Mouse (Mus musculus) heart, embryonic 15.5 days (tissue): Measurements from ENCODE around the gene Serpind1. TPM values are rescaled to one million over a fixed set of nuclear protein-coding genes. Genes with fewer than 3 reads are reported as not detected.

ENCODE experiments used
- ATAC-seq: fragments of 200-750 bp; cut with Nextera tagmentation; replicated peaks from 2 replicates; pipeline ENCODE4 v1.8.0; 2017; ENCODE audit warnings: low read depth, moderate TSS enrichment; ENCODE audit not compliant: insufficient number of reproducible peaks, insufficient read depth, low FRiP score
- H3K27ac ChIP-seq: fragments of 300-500 bp; sonication (generic); 2 replicates; pipeline ENCODE4 v1.5.1; 2015; ENCODE audit warnings: mild to moderate bottlenecking, inconsistent platforms
- H3K27me3 ChIP-seq: fragments of 300-500 bp; sonication (generic); 2 replicates; pipeline ENCODE4 v1.6.1; 2015; ENCODE audit warnings: inconsistent platforms
- H3K36me3 ChIP-seq: fragments of 300-500 bp; sonication (generic); 2 replicates; pipeline ENCODE4 v1.6.1; 2015; ENCODE audit warnings: mild to moderate bottlenecking, inconsistent platforms
- H3K4me1 ChIP-seq: fragments of 300-500 bp; sonication (generic); replicated peaks from 2 replicates; pipeline ENCODE4 v1.6.1; 2015; ENCODE audit warnings: inconsistent platforms
- H3K4me2 ChIP-seq: fragments of 300-500 bp; sonication (generic); 2 replicates; pipeline ENCODE4 v1.6.1; 2015; ENCODE audit warnings: inconsistent platforms, mild to moderate bottlenecking, moderate library complexity
- H3K4me3 ChIP-seq: fragments of 300-500 bp; sonication (generic); 2 replicates; pipeline ENCODE4 v1.5.1; 2015; ENCODE audit warnings: mild to moderate bottlenecking, inconsistent platforms
- H3K9ac ChIP-seq: fragments of 300-500 bp; sonication (generic); 2 replicates; pipeline ENCODE4 v1.6.1; 2015; ENCODE audit warnings: mild to moderate bottlenecking, inconsistent platforms
- H3K9me3 ChIP-seq: fragments of 300-500 bp; sonication (generic); replicated peaks from 2 replicates; pipeline ENCODE4 v1.6.1; 2016; ENCODE audit warnings: inconsistent platforms
- WGBS: fragments of 180-500 bp; shearing (Covaris S2); methylation state at CpG from one replicate; pipeline ENCODE4 v1.1.7; 2015; ENCODE audit warnings: mixed read lengths; 5-methylcytosine and 5-hydroxymethylcytosine counted together
- polyA plus RNA-seq: library from polyadenylated mRNA; unstranded; fragments of >200 nt; fragmentation: Nextera tagmentation; extraction: Ambion mirVana; gene quantifications from 2 replicates; pipeline ENCODE4 v1.2.1, GENCODE M21; 2015

Gene Serpind1
- 0.35 and 1.9 TPM in 2 replicates for polyA plus RNA-seq

DNA sequence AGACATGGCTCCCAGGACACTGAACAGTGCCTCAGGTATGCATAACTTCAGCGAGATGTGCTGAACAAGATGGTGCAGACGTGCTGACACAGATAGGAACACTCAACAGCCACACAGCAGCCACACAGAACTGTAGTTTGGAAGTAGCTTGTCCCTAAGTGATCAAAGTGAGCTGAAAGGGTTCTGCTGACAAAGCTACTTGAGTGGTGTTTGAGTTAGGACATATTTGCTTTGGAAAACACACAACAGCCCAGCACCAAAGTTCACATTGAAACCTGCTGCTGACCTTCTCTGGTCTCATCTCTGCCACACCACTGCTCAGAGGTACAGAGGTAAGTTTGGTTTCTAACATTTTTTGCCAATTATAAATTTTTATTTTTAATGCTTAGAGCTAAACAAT, at the start of gene Serpind1:
Serpind1 (plus strand) TSS at position 256 of the 400 bp plus-strand sequence.
- 55% methylated on average over 2 of the region's 2 CpGs for WGBS
- H3K4me1 ChIP-seq, result no peaks in the 10 kb centered on the region
- ATAC-seq, result no peak

DNA sequence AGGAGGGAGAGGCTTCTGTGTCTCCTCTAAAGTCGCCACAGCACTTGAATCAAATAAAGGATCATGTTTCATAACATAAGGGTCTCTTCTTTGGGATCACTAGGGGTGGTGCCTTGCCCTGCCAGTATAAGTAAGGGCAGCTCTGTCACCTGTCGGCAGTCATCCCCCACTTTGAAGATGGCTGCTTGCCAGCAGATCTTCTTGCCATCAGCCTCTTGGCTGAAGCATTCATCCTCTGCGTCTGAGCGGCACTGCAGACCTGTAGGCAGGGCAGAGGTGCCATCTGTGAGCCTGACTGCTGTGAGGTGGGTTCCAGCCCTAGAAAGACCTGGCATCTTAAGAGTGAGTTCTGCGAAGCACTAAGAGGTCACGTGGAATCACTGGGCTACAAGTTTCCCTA, 48.0 kb upstream of the Serpind1 start:
- H3K36me3 ChIP-seq, result peaks cover 59% of the 10 kb centered on the region
- 54% methylated on average over 6 of the region's 6 CpGs for WGBS
- H3K27me3 ChIP-seq, result peaks cover 14% of the 10 kb centered on the region
- no peak overlapping the region for H3K4me2 ChIP-seq
- no peak overlapping the region for H3K27ac ChIP-seq
- no peak overlapping the region for H3K4me3 ChIP-seq
- no peak; the same call in 1 of the 2 replicates for ATAC-seq
- peaks cover 5% of the 10 kb centered on the region for H3K4me1 ChIP-seq
- no peak overlapping the region for H3K9ac ChIP-seq
- H3K9me3 ChIP-seq, result no peaks in the 10 kb centered on the region

More for the DNA sequence above, at the start of gene Serpind1:
- Histone ChIP-seq H3K9me3 (no peaks in the 10 kb centered on the region), H3K4me2 (no peak within 1 kb of the TSS), H3K27me3 (no peaks in the 10 kb centered on the region), H3K36me3 (no peaks in the 10 kb centered on the region; the same call in 1 of the 2 replicates), H3K4me3 (no peak within 1 kb of the TSS), H3K9ac (no peak within 1 kb of the TSS), H3K27ac (no peak within 1 kb of the TSS)

DNA sequence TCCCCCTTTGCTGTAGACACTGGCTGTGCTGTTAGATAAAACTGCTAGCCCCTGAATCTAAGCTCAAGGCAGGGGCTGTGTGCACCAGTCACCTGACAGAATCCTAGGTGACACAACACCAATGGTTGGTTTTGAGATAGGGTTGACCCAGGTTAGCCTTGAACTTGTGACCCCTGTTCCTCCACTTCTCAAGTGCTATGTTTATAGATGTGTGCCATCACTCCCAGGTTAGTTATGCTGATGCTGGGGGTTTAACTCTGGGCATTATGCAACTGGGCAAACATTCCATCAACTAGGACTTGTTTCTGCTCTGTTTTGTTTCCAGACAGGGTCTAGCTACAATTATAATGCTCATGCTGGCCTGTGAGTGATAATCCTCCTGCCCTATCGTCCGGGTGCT, 44.1 kb upstream of the Serpind1 start:
- H3K4me2 ChIP-seq, result no peak overlapping the region
- H3K36me3 ChIP-seq, result peaks cover 44% of the 10 kb centered on the region
- no peak overlapping the region for H3K4me3 ChIP-seq

DNA sequence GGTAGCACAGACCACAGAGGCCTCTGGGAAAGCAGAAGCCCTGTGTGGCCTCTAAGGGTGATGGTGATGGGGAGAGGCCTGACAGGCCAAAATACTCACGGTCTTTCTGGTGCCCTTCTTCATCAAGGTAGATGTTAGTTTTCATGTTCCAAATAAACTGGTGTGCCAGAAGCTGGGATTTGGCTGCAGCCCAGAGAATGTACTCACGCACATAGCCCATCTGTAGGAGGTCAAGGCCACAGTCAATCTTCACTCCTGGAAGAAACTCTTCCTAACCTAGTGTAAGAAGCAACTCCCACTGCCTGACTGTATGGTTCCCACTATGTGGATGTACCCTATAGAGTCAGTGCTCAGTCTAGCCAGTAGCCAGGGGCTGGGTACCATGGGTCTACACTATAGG, 40.2 kb upstream of the Serpind1 start:
- WGBS, result 84% methylated on average over 2 of the region's 2 CpGs
- Histone ChIP-seq H3K9me3 (no peaks in the 10 kb centered on the region), H3K36me3 (peaks cover 42% of the 10 kb centered on the region), H3K4me2 (no peak overlapping the region), H3K27ac (no peak overlapping the region), H3K4me1 (no peaks in the 10 kb centered on the region), H3K4me3 (no peak overlapping the region), H3K27me3 (no peaks in the 10 kb centered on the region), H3K9ac (no peak overlapping the region)
- no peak for ATAC-seq

More for the DNA sequence above, 44.1 kb upstream of the Serpind1 start:
- Histone ChIP-seq H3K9me3 (no peaks in the 10 kb centered on the region), H3K4me1 (peaks cover 4% of the 10 kb centered on the region; the same call in 1 of the 2 replicates), H3K9ac (no peak overlapping the region), H3K27ac (no peak overlapping the region), H3K27me3 (no peaks in the 10 kb centered on the region)
- WGBS, result 89% methylated on average over 2 of the region's 2 CpGs
- ATAC-seq, result no peak

DNA sequence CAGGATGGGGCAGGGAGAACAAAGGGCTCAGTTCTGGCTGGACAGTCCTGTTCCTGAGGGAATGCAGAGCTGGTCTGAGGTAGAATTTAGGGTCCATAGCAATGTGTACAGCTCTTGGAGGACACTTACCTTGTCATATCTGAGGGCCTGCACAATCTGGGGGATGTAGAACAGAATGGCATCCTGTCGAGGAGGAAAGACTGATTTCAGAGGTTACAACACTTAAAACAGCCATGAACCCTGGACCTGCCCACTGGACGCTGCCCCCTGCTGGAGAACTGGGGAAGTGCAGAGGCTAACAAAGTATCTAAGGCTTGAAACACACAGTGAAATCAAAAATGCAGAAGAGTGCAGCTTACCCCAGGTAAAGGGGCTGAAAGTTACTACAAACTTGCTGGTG, 38.4 kb upstream of the Serpind1 start:
- no peak overlapping the region for H3K4me3 ChIP-seq
- peaks cover 50% of the 10 kb centered on the region for H3K36me3 ChIP-seq
- H3K9ac ChIP-seq, result no peak overlapping the region
- H3K27ac ChIP-seq, result no peak overlapping the region
- no peak for ATAC-seq
- H3K9me3 ChIP-seq, result no peaks in the 10 kb centered on the region
- no peak overlapping the region for H3K4me2 ChIP-seq
- no peaks in the 10 kb centered on the region for H3K4me1 ChIP-seq
- 2% methylated on average over 2 of the region's 2 CpGs for WGBS
- H3K27me3 ChIP-seq, result no peaks in the 10 kb centered on the region

DNA sequence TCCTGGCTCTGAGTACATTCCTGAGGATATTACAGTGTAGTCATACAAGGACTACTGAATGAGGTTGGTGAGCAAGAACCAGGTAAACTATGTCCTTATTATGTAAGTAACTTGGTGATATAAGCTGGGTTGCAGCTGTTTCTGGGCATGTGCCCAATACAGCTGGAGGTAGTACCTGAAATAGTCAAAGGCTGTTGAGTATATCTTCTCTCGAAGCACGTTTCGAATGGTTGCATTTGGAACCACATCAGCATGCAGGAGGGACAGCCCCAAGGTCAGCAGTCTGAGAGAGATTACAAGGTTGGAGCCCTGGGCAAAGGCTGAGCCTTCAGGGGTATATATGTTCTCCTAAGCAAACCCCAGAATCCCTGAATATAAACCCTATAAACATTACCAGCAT, 30.4 kb upstream of the Serpind1 start:
- H3K9me3 ChIP-seq, result no peaks in the 10 kb centered on the region
- WGBS, result 79% methylated on average over 3 of the region's 3 CpGs
- H3K36me3 ChIP-seq, result peaks cover 72% of the 10 kb centered on the region
- no peaks in the 10 kb centered on the region for H3K27me3 ChIP-seq
- no peak overlapping the region for H3K4me3 ChIP-seq
- no peak for ATAC-seq
- no peak overlapping the region for H3K4me2 ChIP-seq
- H3K9ac ChIP-seq, result no peak overlapping the region
- H3K4me1 ChIP-seq, result no peaks in the 10 kb centered on the region
- H3K27ac ChIP-seq, result no peak overlapping the region

DNA sequence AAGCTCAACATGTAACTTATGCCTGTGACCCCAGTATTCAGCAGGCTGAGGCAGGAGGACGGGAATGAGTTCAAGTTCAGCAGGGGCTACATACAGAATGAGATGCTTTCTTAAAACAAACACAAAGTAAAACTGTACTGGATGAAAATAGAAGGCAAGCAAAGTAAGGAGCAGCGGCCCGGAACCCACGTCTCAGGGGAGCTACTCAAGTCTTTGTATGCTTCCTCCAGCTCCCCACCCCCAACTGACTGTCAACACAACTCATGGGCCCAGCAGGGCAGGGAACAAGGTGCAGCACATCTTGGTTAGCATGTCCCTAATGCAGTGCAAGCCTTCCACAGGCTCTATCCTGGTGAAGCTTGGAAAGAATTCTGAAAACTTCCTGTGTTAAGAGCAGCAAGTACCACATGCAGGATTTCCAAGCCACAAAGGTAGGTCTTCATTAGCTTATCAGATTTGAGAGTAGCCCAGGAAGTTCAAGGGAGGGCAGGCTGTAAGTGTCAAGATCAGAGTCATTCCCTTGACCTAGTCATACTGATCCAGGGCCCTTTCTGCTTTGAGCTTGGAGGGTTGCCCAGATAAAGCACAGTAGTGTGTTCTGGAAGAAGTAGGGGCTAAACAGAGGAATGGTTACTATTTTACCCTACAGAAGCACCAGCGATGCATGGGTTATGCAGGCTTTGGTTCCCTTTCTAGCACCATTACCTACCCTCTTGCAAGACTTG, 27.5 kb upstream of the Serpind1 start:
- no peak overlapping the region for H3K9ac ChIP-seq
- H3K9me3 ChIP-seq, result no peaks in the 10 kb centered on the region
- H3K4me2 ChIP-seq, result no peak overlapping the region
- 86% methylated on average over 5 of the region's 5 CpGs for WGBS
- no peak overlapping the region for H3K4me3 ChIP-seq
- no peak for ATAC-seq
- no peaks in the 10 kb centered on the region for H3K27me3 ChIP-seq
- H3K4me1 ChIP-seq, result no peaks in the 10 kb centered on the region
- peaks cover 64% of the 10 kb centered on the region for H3K36me3 ChIP-seq
- H3K27ac ChIP-seq, result no peak overlapping the region

DNA sequence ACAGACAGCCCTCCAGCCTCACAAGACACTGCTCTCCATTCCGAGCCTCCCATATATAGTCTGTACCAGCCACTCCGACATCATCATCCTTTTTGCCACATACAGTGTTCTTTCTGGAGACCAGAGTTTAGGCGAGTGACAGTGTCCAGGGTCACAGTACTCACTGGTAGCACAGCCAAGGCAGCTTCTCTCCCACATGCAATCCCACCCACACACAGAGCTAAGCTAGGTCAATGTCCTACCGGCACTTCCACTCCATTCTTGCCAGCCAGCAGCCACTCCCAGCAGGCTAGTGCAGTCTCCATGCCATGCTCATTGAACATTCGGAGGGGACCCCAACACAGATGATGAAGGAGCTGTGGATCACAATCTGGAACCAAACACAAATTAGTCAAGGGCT, 23.7 kb upstream of the Serpind1 start:
- Histone ChIP-seq H3K36me3 (peaks cover 60% of the 10 kb centered on the region), H3K9me3 (no peaks in the 10 kb centered on the region), H3K27me3 (no peaks in the 10 kb centered on the region), H3K4me2 (no peak overlapping the region), H3K27ac (no peak overlapping the region), H3K9ac (no peak overlapping the region), H3K4me1 (no peaks in the 10 kb centered on the region), H3K4me3 (no peak overlapping the region)
- ATAC-seq, result no peak
- 89% methylated on average over 5 of the region's 5 CpGs for WGBS

DNA sequence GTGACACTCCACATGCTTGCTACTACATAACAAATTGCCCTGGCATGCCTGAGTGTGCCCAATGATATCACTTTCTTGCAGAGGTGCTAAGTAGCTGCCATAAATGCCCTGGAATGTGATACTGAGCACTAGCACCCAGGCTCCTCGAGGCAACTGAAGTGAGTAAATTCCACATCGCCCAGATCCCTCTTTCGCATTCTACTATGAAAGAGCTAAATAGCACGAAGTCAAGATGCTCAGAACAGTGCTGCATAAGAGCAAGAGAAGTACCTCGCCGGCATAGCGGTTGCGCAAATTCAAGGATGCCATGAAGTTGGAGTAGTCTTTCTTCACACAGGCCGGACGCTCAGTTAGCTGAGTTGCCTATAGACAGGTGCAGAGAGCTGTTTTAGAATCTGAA, 22.1 kb upstream of the Serpind1 start:
- Histone ChIP-seq H3K27ac (no peak overlapping the region), H3K9me3 (no peaks in the 10 kb centered on the region), H3K9ac (no peak overlapping the region), H3K27me3 (no peaks in the 10 kb centered on the region), H3K36me3 (peaks cover 65% of the 10 kb centered on the region), H3K4me3 (no peak overlapping the region), H3K4me2 (no peak overlapping the region), H3K4me1 (no peaks in the 10 kb centered on the region)
- no peak for ATAC-seq
- WGBS, result 90% methylated on average over 10 of the region's 10 CpGs

DNA sequence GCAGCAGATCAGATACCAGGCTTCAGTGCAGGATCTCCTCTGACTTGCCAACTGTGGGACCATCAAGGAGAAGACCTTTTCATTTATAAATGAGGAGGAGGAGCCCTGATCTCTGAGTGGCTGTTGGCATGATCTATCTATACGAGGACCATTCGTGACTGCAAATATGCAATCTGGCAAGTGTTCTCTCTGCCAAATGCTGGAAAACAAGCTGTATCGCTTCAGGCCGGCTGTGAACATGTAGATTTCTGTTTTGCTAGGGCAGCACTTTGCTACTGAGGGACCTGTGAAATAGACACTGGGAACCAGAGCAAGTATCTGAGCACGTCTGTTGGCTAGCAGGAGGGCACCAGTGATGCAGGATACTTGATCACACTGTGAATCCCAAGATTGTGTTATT, 18.6 kb upstream of the Serpind1 start:
- no peaks in the 10 kb centered on the region for H3K27me3 ChIP-seq
- no peak overlapping the region for H3K27ac ChIP-seq
- H3K4me3 ChIP-seq, result no peak overlapping the region
- no peaks in the 10 kb centered on the region for H3K9me3 ChIP-seq
- no peak overlapping the region for H3K4me2 ChIP-seq
- H3K4me1 ChIP-seq, result no peaks in the 10 kb centered on the region
- WGBS, result 91% methylated on average over 5 of the region's 5 CpGs
- no peak for ATAC-seq
- H3K9ac ChIP-seq, result no peak overlapping the region
- H3K36me3 ChIP-seq, result peaks cover 77% of the 10 kb centered on the region

DNA sequence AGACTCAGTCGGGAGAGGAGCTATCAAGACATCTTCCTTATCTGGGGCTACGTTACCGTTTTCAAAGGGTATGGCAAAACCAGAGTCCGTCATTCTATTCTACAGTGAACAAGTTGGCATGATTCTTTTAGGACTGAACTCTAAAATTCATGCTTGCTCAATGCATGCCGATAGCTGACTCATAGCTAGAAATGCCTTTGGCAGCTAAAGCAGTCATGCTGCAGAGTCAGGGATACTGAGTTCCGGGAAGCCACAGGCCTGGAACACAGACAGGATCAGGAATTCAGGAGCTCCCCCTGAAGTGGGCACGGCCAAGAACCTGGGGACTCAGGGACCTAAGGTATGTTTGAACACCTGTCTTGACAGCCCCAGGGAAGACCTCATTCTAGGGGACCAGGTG, 14.6 kb upstream of the Serpind1 start:
- H3K27ac ChIP-seq, result no peak overlapping the region
- H3K27me3 ChIP-seq, result no peaks in the 10 kb centered on the region
- H3K4me1 ChIP-seq, result no peaks in the 10 kb centered on the region
- H3K4me3 ChIP-seq, result no peak overlapping the region
- H3K9ac ChIP-seq, result no peak overlapping the region
- H3K36me3 ChIP-seq, result peaks cover 63% of the 10 kb centered on the region
- WGBS, result 89% methylated on average over 7 of the region's 7 CpGs
- no peak for ATAC-seq
- H3K4me2 ChIP-seq, result no peak overlapping the region
- H3K9me3 ChIP-seq, result no peaks in the 10 kb centered on the region

DNA sequence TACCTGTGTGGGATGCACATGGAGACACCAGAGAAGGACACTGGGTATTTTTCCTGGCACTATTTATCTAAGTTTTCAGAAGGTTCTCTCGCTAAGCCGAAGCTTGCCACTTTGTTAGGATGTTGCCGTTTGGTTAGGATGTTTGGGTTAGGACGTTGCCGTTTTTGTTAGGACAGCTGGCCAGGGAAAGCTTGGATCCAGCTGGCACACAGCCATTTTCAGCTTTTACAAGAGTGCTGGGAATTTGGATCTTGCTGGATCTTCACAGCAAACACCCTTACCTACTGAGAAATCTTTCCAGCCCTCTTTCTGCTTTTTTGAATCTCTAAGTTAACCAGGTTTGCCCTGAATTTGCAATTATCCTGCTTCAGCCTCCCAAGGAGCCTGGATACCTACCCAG, 9.7 kb upstream of the Serpind1 start:
- H3K9me3 ChIP-seq, result no peaks in the 10 kb centered on the region
- 64% methylated on average over 5 of the region's 5 CpGs for WGBS
- H3K4me2 ChIP-seq, result no peak overlapping the region
- no peak overlapping the region for H3K27ac ChIP-seq
- H3K4me1 ChIP-seq, result no peaks in the 10 kb centered on the region
- no peak overlapping the region for H3K4me3 ChIP-seq
- no peak for ATAC-seq
- peaks cover 25% of the 10 kb centered on the region for H3K36me3 ChIP-seq
- no peak overlapping the region for H3K9ac ChIP-seq
- no peaks in the 10 kb centered on the region for H3K27me3 ChIP-seq
